Mouse (Mus musculus) liver, postnatal 0 days (tissue): ENCODE measurements around the gene Zscan5b. TPM values are rescaled to one million over a fixed set of nuclear protein-coding genes. Genes with fewer than 3 reads are reported as not detected.

Experiments
- ATAC-seq: fragments of 200-750 bp; cut with Nextera tagmentation; 2 replicates; pipeline ENCODE4 v1.8.0; 2017; ENCODE audit warnings: mild to moderate bottlenecking, moderate library complexity
- DNase-seq: peaks from one replicate; pipeline ENCODE4 v3.0.0-alpha.2; 2016
- H3K27ac ChIP-seq: fragments of 300-500 bp; sonication (generic); 2 replicates; pipeline ENCODE4 v1.5.1; 2014; ENCODE audit warnings: antibody characterized with exemption, moderate library complexity, mild to moderate bottlenecking, low read depth
- H3K27me3 ChIP-seq: fragments of 300-500 bp; sonication (generic); 2 replicates; pipeline ENCODE4 v1.6.1; 2014; ENCODE audit warnings: low read length, control low read depth, mixed read lengths; ENCODE audit not compliant: insufficient read depth
- H3K36me3 ChIP-seq: fragments of 300-500 bp; sonication (generic); replicated peaks from 2 replicates; pipeline ENCODE4 v1.6.1; 2014; ENCODE audit warnings: mild to moderate bottlenecking, control low read depth, low read length, moderate library complexity, mixed read lengths; ENCODE audit not compliant: insufficient read depth
- H3K4me1 ChIP-seq: fragments of 300-500 bp; sonication (generic); 2 replicates; pipeline ENCODE4 v1.6.1; 2014; ENCODE audit warnings: antibody characterized with exemption, mild to moderate bottlenecking, control low read depth; ENCODE audit not compliant: insufficient read depth
- H3K4me2 ChIP-seq: fragments of 300-500 bp; sonication (generic); 2 replicates; pipeline ENCODE4 v1.6.1; 2014; ENCODE audit warnings: low read depth, mild to moderate bottlenecking, low read length, moderate library complexity, mixed read lengths
- H3K4me3 ChIP-seq: fragments of 300-500 bp; sonication (generic); 2 replicates; pipeline ENCODE4 v1.5.1; 2014; ENCODE audit warnings: low read depth, low read length
- H3K9ac ChIP-seq: fragments of 300-500 bp; sonication (generic); replicated peaks from 2 replicates; pipeline ENCODE4 v1.6.1; 2014; ENCODE audit warnings: mild to moderate bottlenecking, moderate library complexity
- H3K9me3 ChIP-seq: fragments of 300-500 bp; sonication (generic); 2 replicates; pipeline ENCODE4 v1.6.1; 2016; ENCODE audit warnings: mild to moderate bottlenecking, control low read depth, low read length, mixed read lengths
- CTCF ChIP-seq: sonication (generic); IDR thresholded peaks from 2 replicates; pipeline ENCODE4 v1.5.1; 2016; ENCODE audit warnings: antibody characterized with exemption, low read depth
- EP300 ChIP-seq: IDR thresholded peaks from 2 replicates; pipeline ENCODE4 v1.6.1; 2016; ENCODE audit warnings: antibody characterized with exemption, low read depth, mild to moderate bottlenecking
- WGBS: fragments of 180-500 bp; shearing (Covaris S2); extraction: QIAGEN DNeasy Blood & Tissue Kit; methylation state at CpG from one replicate; pipeline ENCODE4 v1.1.7; 2014; ENCODE audit not compliant: insufficient replicate concordance; 5-methylcytosine and 5-hydroxymethylcytosine counted together
- polyA plus RNA-seq: library from polyadenylated mRNA; unstranded; fragments of >200 nt; fragmentation: Nextera tagmentation; extraction: Ambion mirVana; gene quantifications from 2 replicates; pipeline ENCODE4 v1.2.1, GENCODE M21; 2015

Zscan5b gene
- polyA plus RNA-seq, 1 experiment from 2014 or later, result not detected

- ATAC-seq, result peak; percentile 4; the same call in 1 of the 2 replicates
- TF ChIP-seq CTCF (no peak), EP300 (no peak)
- 29% methylated on average over 15 of the region's 15 CpGs for WGBS
- Histone ChIP-seq H3K4me2 (peak overlapping the region; percentile 89), H3K9me3 (no peaks in the 10 kb centered on the region), H3K9ac (peak overlapping the region; percentile 46), H3K27ac (no peak overlapping the region), H3K36me3 (no peaks in the 10 kb centered on the region; the same call in 1 of the 2 replicates), H3K27me3 (no peaks in the 10 kb centered on the region), H3K4me1 (peaks cover 4% of the 10 kb centered on the region), H3K4me3 (peak overlapping the region; percentile 61)
- peak; percentile 24 for DNase-seq
Observed at GRCm38 (mm10) chr7:6286921-6287531, 64.9 kb downstream of the Zscan5b start.

Other genes with a start within 250 kb of the Zscan5b start
- not detected in 2 replicates for gene Vmn1r65, start 211.3 kb upstream of the Zscan5b start, polyA plus RNA-seq
- not detected in 2 replicates for gene Nlrp4c, start 177.1 kb upstream of the Zscan5b start, polyA plus RNA-seq
- 38.1 and 39.5 TPM in 2 replicates for gene Zfp787, start 66.3 kb upstream of the Zscan5b start, polyA plus RNA-seq
- 26.0 and 27.3 TPM in 2 replicates for gene Zfp444, start 50.1 kb upstream of the Zscan5b start, polyA plus RNA-seq
- not detected in 2 replicates for gene Galp, start 25.2 kb upstream of the Zscan5b start, polyA plus RNA-seq
- not detected in 2 replicates for gene Epp13, start 30.4 kb downstream of the Zscan5b start, polyA plus RNA-seq
- gene Zfp667, start 64.3 kb downstream of the Zscan5b start, polyA plus RNA-seq, result 1.1 and 1.4 TPM in 2 replicates
- 0.36 and 0.41 TPM in 2 replicates for gene Zfp583, start 109.0 kb downstream of the Zscan5b start, polyA plus RNA-seq
- gene Gm3854, start 121.5 kb downstream of the Zscan5b start, polyA plus RNA-seq, result 0.06 TPM in 1 of 2 replicates, not detected in the other
- 0.25 and 0.46 TPM in 2 replicates for gene Zfp78, start 141.0 kb downstream of the Zscan5b start, polyA plus RNA-seq
- gene Zfp28, start 161.0 kb downstream of the Zscan5b start, polyA plus RNA-seq, result 0.75 and 0.86 TPM in 2 replicates
- gene Smim17, start 176.4 kb downstream of the Zscan5b start, polyA plus RNA-seq, result not detected in 2 replicates
- gene Gm20715, start 188.0 kb downstream of the Zscan5b start, polyA plus RNA-seq, result not detected in 2 replicates
- gene Olfr1344, start 216.4 kb downstream of the Zscan5b start, polyA plus RNA-seq, result not detected in 2 replicates
- not detected in 2 replicates for gene Olfr1336, start 233.9 kb downstream of the Zscan5b start, polyA plus RNA-seq
- not detected in 2 replicates for gene Olfr1346, start 244.8 kb downstream of the Zscan5b start, polyA plus RNA-seq